ENCODE assay signal across 8 mouse cellular contexts in the genomic region with DNA sequence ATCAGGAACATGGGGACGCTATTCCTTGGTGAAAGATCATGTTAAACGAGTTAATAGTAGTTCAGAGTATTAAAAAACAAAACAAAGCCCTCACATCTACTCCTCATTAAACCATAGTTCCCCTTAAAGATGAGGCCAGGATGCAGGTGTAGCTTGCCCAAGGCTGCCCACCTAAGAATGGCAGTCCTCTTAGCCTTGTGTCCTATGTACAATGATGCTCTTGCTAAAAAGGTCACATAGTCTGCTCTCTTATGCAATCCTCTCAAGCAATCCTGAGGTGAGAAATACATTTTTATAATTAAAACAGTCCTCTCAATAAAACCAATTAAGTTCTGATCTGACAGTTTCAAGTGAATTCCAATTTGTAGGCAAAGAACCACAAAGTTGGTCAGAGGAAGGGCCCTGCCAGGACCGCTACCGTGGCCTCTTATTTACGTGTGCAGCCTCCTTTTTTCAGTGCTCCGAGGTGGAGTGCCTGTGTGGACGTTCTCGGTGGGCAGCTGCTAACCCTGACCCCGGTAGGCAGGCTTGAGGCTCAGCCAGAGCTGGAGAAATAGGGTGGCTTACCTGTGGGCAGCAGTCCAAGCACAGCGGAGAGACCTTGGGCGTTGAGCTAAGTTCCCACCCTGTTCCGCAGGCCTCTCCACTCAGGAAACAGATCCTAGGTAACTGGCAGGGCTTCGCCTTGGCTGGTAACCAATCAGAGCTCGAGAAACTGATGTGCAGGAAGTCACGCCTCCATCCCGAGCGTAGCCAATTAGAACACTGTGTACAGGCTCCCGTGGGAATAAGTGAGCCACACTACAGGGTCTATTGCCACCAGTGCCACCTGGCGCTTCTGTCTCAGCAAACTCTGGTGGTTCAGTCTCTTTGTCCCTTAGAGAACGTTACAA. TPM values are rescaled to one million over a fixed set of nuclear protein-coding genes. Genes with fewer than 3 reads are reported as not detected.
DNase-seq lines count a peak whose midpoint lies in the region; ATAC-seq lines count a peak whose summit lies in the region.

A gene (minus strand): TSS at position 633 of the 893 bp plus-strand sequence.

- H3K9me3 ChIP-seq in hindbrain, embryonic 15.5 days = no peaks in the 10 kb centered on the region

- H3K4me2 ChIP-seq in hindbrain, embryonic 15.5 days = peak within 1 kb of the TSS; percentile 71

- H3K9ac ChIP-seq in hindbrain, embryonic 15.5 days = peak within 1 kb of the TSS; percentile 71

- peak within 1 kb of the TSS; percentile 63 for H3K27ac ChIP-seq in hindbrain, embryonic 15.5 days (replicated peaks)

- H3K4me1 ChIP-seq in hindbrain, embryonic 15.5 days (replicated peaks) = peaks cover 18% of the 10 kb centered on the region

- peak; percentile 92 for DNase-seq in T-cell, adult 2 months (ENCODE audit: low spot score)
- DNase-seq in cerebellum, postnatal 36 days = peak; percentile 95 to 97
- peak; percentile 95 to 98 for DNase-seq in frontal cortex, postnatal 36 days (ENCODE audit: low spot score in 2 of 2)
- DNase-seq in left cerebral cortex, adult 11 months (ENCODE audit: low spot score) = peak; percentile 98
- peak; percentile 92 to 95 for DNase-seq in lung, postnatal 4 days
- peak; percentile 94 for DNase-seq in retina, postnatal 7 days (ENCODE audit: low read depth, low spot score)
- peak; percentile 62 for DNase-seq in urinary bladder, adult 2 months (ENCODE audit: low spot score)

- H3K36me3 ChIP-seq in hindbrain, embryonic 15.5 days = peaks cover 10% of the 10 kb centered on the region; the same call in 1 of the 2 replicates

- H3K4me3 ChIP-seq in hindbrain, embryonic 15.5 days = peak within 1 kb of the TSS; percentile 74

- WGBS in hindbrain, embryonic 15.5 days = 7% methylated on average over 20 of the region's 20 CpGs

- H3K27me3 ChIP-seq in hindbrain, embryonic 15.5 days = no peaks in the 10 kb centered on the region

- peak; percentile 100 for ATAC-seq in hindbrain, embryonic 15.5 days (ENCODE audit: low FRiP score, low read depth)

RNA-seq across cellular contexts. Expression of the gene that starts here (rescaled TPM):
- polyA plus RNA-seq in hindbrain, embryonic 15.5 days (2015; fragmentation: Nextera tagmentation; extraction: Ambion mirVana) = 28.7 and 30.7 TPM in 2 replicates
- polyA plus RNA-seq in urinary bladder, adult 2 months (2012; rRNA removed) = 7.7 and 9.1 TPM in 2 replicates

Comparison
In these comparisons a context has a peak if more than half of its experiments do, and no peak if none do; other contexts are left out.
1. Peak in every context shown above with its lines: DNase-seq, ATAC-seq, H3K4me3 ChIP-seq and H3K27ac ChIP-seq.